Mouse (Mus musculus) cortical plate, adult 2 months (tissue): ENCODE measurements at regions not wholly inside any gene's neighbourhood (a gene's known extent, or its start where the extent isn't known, plus 50 kb on each side); places are given as distances from the start of the nearest gene placed in this dataset.

Source experiments
- CTCF ChIP-seq: fragments of 200-500 bp; IDR thresholded peaks from 2 replicates; pipeline ENCODE4 v1.5.1; 2011; ENCODE audit warnings: mild to moderate bottlenecking, control low read depth, low read length; ENCODE audit not compliant: insufficient read depth; ENCODE audit errors: extremely low read depth
- POLR2A ChIP-seq: fragments of 200-500 bp; IDR thresholded peaks from 2 replicates; pipeline ENCODE4 v1.6.1; 2011; ENCODE audit warnings: mild to moderate bottlenecking, low read length, control low read depth; ENCODE audit not compliant: insufficient read depth; ENCODE audit errors: extremely low read depth

DNA sequence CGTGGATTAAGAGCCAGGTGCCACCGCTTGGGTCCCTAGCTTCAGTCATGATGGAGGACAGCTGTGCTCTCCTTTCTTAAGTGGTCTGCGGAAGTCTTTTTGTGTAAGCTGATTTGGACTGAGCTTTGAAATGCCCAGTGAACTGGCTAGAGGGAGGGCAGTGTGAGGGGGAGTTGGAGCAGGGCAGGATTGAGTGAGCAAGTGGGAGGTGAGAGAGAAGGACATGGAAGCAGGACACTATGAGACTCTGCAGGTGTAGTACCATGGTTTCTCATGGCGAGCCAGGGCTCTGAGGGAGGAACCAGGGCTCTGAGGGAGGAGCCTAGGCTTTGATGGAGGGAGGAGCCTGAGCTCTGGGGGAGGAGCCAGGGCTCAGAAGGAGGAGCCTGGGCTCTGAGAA, 262.3 kb upstream of the Habp2 start:
- TF ChIP-seq CTCF, result no peak
- TF ChIP-seq POLR2A, result no peak
